Mouse (Mus musculus) ZHBTc4 (cell line): ENCODE measurements at regions not wholly inside any gene's neighbourhood (a gene's known extent, or its start where the extent isn't known, plus 50 kb on each side); places are given as distances from the start of the nearest gene placed in this dataset.

Experiments used
- DNase-seq: peaks from one replicate; pipeline ENCODE4 v3.0.0-alpha.2; 2011; ENCODE audit warnings: low read depth, low spot score

DNA sequence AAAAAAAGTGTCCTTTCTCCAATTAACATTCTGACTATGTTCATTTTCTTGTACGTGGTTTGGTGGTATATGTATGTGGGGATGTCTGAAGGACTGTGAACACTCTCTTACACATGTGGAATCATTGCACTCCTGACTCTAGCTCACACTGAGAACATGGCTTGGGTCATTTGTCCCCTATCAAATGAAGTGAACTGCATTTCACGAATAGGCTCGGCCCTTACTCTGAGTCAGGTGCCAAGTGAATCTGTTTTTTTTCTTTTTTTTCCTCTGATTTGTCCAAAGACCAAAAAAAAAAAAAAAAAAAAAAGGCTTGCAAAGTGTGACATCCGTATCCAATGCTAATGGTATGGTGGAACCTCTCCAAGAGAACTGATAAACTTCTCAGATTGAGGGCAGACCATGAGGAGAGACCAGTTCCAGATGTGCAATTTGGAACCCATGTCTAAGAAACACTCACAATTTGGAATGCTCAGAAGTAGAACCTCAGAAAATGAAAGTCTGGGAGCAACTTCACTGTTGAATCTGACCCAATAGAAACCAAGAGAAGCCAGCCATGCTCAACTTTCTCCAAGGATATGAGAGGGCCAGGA lies 631.7 kb upstream of the Fam160b2 start:
- DNase-seq, result no peak

DNA sequence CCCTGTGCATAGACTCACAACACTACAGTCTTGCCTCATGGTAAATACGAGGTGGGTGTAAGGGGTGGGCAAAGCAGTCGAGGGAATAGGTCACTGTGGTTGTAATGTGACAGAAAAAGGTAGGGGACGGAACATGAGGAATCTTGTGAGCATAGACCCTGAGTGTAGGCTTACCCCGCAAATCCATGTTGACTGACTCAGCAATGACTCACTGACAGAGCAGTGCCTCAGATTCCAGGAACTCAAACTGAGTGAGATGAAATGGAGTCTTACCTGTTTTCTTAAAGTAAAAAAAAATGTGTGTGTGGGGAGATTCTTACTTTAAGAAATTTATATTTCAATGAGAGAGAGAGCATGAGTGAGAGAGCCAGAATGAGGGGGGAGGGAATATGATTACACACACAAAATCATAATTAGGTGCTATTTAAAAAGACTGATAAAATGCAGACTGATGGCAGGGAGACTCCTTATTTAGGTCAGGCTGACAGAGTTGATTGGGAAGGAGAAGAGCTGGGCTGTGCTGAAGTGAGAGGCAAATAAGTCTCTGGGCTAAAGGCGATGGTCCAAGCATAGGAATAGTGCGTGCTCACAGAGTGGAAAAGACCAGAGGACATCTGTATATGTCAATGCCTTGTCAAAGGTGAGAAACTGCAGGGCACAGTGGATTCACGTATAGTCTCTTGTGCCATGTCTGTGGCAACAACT lies 631.0 kb upstream of the Fam160b2 start:
- DNase-seq, result no peak

DNA sequence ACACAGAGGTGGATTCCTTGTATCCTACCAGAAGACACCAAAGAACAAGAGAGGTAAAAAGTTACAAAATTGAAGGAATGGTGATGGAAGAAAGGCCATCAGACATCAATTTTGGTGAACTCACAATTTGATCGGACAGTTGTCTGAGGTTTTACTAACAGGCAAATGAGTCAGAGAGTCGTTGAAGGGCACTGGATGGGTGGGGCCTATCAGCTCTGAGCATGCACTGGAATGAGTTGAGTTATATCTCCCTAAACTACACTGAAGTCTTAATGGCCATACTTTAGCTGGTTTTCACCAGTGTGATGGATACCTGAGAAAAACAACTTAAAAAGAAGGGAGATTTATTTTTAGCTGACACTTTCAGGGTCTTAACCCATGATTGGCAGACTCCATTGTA lies 630.3 kb upstream of the Fam160b2 start:
- no peak for DNase-seq

DNA sequence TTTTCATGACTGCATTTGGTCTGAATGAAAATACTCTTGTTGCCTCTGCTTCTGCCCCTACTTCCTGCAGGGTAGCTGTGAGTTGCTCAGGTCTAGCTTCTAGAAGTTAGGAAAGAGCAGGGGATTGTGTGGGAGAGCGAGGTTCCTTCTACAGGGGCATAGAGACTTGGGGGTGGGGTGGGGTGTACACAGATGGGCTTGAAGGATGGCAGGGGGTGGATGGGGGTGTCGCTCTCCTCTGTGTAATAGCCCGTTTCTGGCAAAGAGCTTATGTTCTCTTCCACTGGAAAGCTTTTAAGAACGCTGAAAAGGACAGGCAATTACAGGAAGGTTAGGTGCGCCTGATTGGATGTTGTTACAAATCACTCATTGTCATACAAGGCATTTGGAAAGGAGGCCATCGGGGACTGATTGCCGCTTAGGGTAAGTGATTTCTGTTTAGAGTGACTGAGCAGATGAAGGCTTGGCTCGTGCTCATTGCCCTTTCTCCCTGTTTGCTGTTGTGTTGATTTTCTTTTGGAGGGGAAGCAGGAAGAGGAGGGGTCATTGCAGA lies 629.3 kb upstream of the Fam160b2 start:
- no peak for DNase-seq

DNA sequence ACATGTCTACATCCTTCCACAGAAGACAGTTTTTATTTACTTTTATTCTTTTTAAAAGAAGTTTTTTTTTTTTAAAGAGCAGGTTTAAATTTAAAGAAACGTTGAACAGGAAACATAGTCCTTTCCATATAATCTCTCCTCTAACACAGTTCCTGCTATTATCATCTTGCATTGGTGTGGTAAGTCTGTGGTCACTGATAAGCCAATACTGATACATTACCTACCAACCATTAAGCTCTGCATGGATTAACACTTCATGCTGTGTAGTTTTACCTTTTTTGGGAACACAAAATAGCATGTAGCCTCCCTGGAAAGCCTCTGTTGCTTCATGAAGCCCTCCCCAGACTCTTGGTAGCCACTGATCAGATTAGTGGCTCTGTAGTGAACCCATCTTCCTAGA lies 617.4 kb upstream of the Fam160b2 start:
- DNase-seq, result no peak

DNA sequence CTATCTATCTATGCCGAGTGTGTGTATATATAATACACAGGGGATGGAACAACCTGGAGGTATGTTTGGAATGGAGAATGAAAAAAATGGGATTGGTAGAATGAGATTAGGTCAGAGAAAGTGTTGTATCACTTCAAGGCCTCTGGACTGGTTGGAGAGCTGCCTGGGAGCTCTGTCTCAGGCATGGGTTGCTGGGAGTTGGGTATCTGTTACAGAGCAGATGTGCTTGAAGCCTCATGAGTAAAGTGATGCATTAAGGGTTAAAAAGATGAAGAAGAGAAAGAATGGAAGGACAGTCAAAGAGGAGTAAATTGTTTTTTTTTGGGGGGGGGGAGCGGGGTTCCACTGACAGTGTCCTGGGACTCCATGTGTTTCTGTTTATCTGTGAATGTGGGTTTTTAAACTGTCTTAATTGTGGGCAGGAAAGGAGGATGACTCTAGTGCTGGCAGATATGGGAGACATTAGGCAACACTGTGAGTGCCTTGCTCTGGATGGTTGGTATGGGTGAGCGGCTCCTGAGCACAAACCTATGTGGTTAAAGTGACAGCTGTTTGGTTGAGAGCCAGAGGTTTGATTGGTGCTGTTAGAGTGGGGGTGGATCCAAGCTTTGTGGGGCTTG lies 611.8 kb upstream of the Fam160b2 start:
- no peak for DNase-seq

DNA sequence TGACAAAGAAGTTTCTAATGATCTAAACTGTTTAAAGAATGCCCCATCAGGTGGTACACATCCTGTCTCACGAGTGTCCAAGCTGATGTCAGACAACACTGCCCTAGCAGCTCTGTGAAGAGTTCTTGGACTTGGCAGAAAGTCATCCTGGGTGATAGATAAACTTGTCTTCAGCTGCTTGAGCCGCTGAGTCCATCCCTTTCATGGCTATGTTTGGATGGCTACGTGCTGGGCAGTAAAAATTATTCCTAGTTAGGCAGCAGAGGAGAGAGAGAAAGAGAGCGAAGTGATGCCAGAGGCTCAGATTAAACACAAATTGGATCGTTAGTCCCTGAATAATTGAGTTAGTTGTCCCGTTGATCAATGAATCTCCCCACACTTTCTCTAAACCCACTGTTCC lies 603.8 kb upstream of the Fam160b2 start:
- no peak for DNase-seq

DNA sequence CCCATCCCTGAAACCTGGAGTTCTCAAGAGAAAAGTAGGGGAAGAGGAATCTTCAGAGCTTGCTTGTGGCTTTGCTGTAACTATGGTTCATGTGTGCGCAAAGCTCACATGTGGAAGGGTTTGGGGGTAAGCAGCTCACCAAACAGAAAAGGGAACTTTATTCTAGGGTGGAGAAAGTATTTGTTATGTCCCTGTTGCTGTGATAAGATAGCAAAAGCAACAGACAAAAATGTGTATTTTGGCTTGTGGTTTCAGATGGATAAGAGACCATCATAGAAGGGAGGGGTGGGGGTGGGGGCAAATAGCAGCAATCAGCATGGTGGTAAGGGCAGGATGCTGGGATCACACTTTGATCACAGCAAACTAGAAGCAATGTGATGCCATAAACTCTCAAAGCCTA lies 601.3 kb upstream of the Fam160b2 start:
- no peak for DNase-seq

DNA sequence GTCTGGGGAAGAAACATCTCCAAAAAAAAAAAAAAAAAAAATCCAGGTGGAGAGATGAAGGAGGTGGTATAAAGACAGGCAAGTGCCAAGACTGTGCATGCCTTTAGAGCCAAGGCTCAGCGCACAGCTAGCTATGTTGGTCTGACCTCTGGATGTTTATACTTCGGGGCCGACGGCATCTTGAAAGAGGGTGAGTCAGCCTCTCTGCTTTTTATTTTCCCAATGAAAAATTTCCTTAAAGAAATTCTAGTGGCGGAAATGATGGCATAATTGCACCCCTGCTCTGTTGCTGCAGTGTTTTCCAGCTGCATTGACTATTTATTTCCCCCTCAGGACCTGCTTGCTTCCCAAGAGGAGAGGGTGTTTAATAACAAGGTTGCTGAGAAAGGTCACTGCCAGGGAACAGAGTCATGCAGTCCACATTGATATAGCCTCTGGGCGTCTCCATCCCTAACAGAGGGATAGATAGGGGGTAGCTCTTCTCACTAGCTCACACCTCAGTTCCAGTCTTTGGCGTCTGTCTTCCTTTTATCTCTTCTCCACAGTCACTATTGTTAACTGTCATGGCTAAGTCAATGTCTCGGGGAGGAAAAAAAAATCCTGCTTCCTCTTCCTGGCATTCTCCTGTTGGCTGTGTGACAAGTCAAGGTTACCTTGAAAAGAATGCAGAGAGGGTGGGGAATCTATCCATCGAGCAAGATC lies 599.7 kb upstream of the Fam160b2 start:
- no peak for DNase-seq

DNA sequence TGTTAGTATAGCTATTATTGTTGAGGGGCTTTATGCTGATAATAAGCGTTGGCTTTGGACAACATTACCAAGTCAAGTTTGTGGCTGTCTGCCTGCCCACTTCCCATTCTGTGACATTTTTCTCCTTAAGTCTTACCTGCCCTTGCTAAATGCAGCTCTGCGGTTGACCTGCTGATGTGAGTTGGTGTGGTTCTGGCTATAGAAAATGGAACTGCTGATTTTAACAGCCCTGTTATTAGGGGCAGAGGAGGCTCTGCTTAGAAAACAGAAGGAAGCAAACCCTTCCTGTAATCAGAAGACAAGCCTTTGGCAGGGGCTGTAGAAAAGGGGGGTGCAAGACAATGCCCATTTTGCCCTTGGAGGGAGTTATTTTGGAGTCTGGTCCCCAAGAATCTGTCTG lies 594.6 kb upstream of the Fam160b2 start:
- no peak for DNase-seq

DNA sequence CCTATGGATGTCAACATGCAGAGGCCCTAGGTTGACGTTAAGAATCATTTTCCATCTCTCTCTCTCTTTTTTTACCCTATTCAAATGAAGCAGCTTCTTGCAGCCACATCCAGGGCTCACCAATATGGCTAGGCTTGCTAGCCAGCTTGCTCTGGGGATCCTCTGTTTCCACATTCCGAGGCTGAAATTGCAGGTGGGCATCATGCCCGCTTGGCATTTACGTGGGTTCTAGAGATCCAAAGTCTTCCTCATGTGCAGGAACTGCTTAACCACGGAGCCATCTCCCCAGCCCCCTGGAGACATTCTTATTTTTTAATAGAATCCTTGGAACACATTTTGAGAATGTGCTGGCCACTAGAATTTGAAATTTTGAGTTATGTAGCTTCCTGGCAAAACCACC lies 592.9 kb upstream of the Fam160b2 start:
- DNase-seq, result no peak

DNA sequence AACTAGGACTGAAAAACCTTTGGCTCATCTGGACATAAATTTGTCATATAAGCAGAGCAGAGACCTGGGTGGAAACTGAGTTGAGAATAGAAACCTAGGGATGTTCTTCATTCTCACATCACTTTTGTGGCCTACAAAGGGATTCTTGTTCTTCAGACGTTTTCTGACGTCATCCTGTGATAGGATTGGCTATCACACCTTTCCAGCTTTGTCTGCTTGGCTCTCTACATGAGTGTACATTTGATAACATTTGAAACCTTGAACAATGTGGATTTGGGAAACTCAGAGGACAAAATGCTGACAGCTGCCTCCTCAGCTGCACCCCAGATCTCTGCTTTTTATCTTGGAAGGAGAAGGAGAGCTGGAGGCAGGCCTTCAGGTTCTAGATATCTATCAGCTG lies 589.7 kb upstream of the Fam160b2 start:
- DNase-seq, result no peak

DNA sequence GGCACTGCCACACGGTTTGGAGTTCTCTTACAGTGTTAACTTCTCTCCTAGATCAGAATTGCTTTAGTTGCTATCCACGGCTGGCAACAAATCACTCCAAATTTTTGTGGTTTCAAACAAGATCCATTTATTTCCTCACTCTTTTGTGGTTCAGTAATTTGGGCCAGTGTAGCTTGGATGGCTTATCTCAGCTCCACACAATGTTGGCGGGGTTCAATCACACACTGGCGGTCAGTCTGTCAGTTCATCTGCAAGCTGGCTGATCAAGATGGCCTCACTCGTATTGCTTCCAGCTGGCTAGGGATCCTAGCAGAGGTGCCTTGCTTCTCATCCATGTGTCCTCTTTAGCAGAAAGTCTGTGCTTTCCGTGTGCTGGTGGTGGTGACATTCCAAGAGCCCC lies 577.7 kb upstream of the Fam160b2 start:
- no peak for DNase-seq

DNA sequence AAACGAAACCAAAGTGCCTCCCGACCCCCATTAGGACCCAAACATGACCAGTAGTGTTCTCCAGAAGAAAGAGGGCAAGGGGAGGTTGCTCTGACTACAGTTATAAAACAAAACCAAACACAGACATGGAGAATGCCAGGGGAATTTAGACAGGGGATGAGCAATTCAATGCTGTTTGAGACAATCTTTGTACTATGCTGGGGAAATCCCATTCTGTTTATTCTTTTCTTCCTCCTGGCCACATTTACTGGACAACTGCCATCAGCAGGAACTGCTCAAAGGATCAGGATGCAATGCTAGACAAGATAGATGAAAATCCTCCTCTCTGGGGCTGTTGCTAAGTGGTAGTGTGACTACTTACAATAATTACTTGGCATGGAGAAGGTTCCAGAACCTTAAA lies 574.5 kb upstream of the Fam160b2 start:
- no peak for DNase-seq

DNA sequence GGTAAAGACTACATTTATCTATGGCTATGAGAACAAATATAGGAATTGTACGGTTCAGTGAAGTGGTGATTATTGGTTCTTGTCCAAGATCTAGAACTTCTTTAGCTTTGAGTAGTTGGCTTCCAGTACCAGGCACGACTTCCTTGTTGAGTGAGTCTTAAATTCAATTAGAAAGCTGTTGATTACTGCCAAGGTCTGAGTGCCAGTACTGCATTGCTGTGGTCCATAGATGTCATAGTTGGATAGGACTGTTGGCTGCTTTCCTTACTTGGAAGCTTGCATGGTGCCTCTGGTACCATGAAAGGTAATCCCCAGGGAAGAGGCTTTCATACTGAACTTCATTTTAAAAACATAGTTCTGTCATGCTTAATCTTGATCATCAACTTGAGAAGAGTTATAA lies 559.9 kb upstream of the Fam160b2 start:
- DNase-seq, result no peak

DNA sequence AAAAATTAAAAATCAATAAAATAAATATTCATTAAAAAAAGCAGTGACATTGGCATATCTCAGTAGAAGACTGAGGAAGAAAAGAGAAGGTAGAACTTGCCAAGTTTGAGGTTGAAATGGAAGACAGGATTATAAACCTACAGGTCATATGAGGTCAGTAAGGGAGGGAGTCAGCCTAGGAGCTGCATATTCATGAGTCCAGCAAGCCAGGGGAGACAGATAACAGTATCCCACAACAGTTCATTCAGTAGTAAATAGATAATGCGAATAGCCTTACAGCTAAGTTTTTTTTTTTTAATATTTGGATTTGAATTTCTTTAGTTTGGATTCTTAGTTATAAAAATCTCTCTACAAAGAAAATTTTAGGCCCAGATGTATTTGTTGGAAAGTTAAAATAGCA lies 542.8 kb upstream of the Fam160b2 start:
- DNase-seq, result no peak

DNA sequence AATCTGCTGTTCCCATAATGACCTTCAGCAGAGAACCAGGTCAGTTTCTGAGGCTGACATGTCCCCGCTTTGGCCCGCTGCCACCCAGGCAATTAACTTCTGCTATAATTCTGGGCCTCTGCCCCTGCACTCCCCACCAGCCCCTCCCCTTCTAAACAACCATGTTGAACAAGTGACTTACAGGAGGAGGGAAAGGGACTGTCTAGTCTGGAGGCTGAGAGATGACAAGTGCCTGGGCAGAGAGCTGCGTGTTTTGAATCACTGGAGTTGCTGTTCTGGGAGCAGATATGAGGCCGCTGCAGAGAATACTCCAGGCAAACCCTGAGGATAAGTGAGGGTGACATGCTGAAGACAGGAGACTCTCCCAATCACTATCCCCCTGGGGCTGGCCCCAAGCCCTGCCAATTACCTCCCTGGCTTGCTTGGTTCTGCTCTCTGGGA lies 530.2 kb upstream of the Fam160b2 start:
- no peak for DNase-seq

DNA sequence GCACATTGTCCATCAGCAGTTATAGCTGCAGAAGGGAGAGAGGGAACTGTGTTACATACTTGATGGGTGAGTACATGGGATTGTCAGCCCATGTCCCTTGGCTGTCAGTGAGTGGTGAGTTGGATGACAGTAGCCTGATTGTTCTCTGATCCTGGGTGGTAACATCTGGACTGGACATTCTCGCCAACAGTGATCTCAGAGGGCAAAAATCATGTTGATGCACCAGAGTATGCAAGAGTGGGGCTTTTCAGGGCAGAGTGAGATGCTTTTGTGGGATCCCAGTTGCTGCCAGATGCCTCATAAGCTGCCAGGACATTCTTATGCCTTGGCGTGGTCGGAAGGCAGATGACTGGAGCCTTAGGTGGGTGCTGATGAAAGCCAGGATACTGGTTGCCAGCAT lies 528.9 kb upstream of the Fam160b2 start:
- DNase-seq, result no peak

DNA sequence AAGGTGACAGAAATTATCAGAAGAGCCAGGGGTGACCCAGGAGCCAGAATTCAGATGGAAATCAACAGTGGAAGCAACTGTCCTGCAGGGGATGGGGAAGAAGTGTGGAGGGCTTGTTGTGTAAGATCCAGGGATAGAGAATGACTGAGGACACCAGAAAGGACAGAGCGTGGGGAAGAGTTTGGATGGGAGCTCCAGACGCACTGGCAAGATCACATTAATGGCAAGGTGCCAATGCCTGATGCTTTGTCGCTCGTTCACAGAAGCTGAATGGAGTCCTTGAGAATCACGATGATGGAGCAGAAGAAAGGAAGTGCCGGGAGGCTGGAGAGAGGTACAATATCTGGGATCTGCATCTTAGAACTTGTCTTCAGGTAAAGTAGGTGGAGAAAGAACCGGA lies 519.0 kb upstream of the Fam160b2 start:
- DNase-seq, result no peak

DNA sequence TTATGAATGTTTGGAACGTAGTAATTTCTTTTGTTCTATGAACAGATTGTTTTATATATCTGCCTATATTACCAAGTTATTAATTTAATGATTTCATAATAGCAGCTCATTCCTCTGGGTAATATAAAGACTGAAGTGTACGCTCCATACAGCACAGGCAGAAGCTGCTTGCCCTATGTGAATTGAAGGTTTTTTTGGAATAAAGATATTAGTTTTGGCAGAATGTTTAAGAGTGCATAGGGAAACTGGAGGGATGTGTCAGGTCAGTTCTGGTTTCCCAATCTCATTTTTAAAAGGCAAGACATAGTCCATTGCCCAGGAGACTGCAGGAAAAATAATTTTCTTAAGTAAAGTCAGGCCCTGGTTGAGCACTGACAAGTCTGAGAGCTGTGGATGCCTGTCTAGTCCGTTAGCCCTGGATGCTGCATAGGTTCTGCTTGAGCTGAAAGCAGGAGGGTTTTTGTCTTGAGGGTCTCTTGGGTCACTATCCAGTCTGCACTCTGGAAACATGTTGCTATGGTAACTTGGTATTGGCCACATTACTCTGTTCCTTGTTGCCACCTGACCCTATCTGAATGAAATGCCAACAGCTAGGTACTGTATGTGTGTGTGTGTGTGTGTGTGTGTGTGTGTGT lies 516.3 kb upstream of the Fam160b2 start:
- DNase-seq, result no peak

DNA sequence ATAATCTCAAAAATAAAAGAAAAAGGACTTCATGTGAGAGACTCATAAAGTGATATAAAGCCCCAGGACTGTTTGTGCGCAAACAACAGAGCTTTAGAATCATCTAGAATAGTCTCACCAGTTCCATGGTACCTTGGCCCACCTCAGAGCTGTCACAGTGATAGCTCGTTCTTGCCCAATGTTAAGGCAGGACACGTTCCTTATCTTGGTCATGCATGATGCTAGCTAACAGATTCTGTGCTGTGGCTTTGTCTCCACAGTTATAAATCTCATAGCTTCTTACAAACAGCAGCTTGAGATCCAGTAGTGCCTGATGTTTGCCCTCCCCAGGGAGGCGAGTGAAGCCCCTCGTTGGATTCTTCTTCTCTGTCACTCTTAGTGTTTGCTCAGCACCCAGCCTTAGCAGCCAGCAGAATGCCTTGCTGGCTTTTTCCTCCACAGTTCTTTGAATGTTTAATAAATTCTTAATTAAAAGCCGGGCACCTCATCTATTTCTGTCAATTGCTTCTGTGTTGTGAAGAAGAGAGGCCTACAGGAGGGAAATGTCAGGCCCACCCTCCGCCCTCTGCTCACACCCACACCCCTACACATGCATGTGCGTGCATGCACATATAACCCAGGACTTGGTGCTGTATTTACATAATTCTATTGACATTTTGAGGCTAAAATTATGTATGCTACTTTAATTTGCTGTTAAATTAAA lies 515.6 kb upstream of the Fam160b2 start:
- no peak for DNase-seq
